Mouse (Mus musculus) kidney, adult 2 months (tissue): ENCODE data around the gene Ehmt2. TPM values are rescaled to one million over a fixed set of nuclear protein-coding genes. Genes with fewer than 3 reads are reported as not detected.
"Not testable (repeated sequence)": the region's sequence is repeated elsewhere in the genome, so short reads cannot be mapped to it uniquely, and the experiment has no call there.

Experiments
- DNase-seq: peaks from one replicate; pipeline ENCODE4 v3.0.0; 2021
- H3K27ac ChIP-seq: fragments of 200-500 bp; 2 replicates; pipeline ENCODE4 v1.5.1; 2012; ENCODE audit warnings: low read depth, low read length, control low read depth, inconsistent platforms; ENCODE audit not compliant: insufficient read depth
- H3K27me3 ChIP-seq: fragments of 200-500 bp; replicated peaks from 2 replicates; pipeline ENCODE4 v1.6.1; 2012; ENCODE audit warnings: mild to moderate bottlenecking, moderate library complexity, low read length, inconsistent platforms; ENCODE audit not compliant: control insufficient read depth, insufficient read depth
- H3K36me3 ChIP-seq: fragments of 200-500 bp; 2 replicates; pipeline ENCODE4 v1.6.1; 2012; ENCODE audit warnings: mild to moderate bottlenecking, moderate library complexity, low read length, inconsistent platforms; ENCODE audit not compliant: control insufficient read depth, insufficient read depth
- H3K4me1 ChIP-seq: fragments of 200-500 bp; 2 replicates; pipeline ENCODE4 v1.6.1; 2011; ENCODE audit warnings: low read length; ENCODE audit not compliant: control insufficient read depth, insufficient read depth
- H3K4me3 ChIP-seq: fragments of 200-500 bp; 2 replicates; pipeline ENCODE4 v1.5.1; 2011; ENCODE audit warnings: mild to moderate bottlenecking, low read depth, low read length, control low read depth; ENCODE audit not compliant: insufficient read depth
- CTCF ChIP-seq: fragments of 200-500 bp; conservative IDR thresholded peaks from 2 replicates; pipeline ENCODE4 v1.5.1; 2011; ENCODE audit warnings: low read depth, mild to moderate bottlenecking, control low read depth, low read length, moderate library complexity, mixed read lengths; ENCODE audit not compliant: insufficient read depth, insufficient read length
- POLR2A ChIP-seq: fragments of 200-500 bp; IDR thresholded peaks from one replicate; pipeline ENCODE4 v1.6.1; 2011; ENCODE audit warnings: low read depth, low read length, control low read depth
- WGBS: fragments of 180-500 bp; shearing (Covaris S2); methylation state at CpG from one replicate; pipeline ENCODE4 v1.1.7; 2018; 5-methylcytosine and 5-hydroxymethylcytosine counted together
- polyA plus RNA-seq: library from polyadenylated mRNA; depleted of rRNA; stranded (reverse); fragments of >200 nt; gene quantifications from 2 replicates; pipeline ENCODE4 v1.2.3, GENCODE M21; 2012; rRNA removed

Ehmt2 gene
- polyA plus RNA-seq, 1 experiment, result 134 TPM

- not testable (repeated sequence) for H3K4me1 ChIP-seq, H3K36me3 ChIP-seq, H3K27me3 ChIP-seq
- Histone ChIP-seq H3K4me3 (peak within 1 kb of the TSS; percentile 68), H3K27ac (peak within 1 kb of the TSS; percentile 98)
- peak; percentile 96 for DNase-seq
- WGBS, result under 1% methylated on average over 29 of the region's 32 CpGs
- peak; percentile 51 for TF ChIP-seq POLR2A
These were observed 61.0 kb downstream of the Ehmt2 start, which contains the start of gene Hspa1b for GRCm38 (mm10) chr17:34959130-34959778. Gene Hspa1b, minus strand, starts transcription at chr17:34959238.

- 7% methylated on average over 12 of the region's 12 CpGs for WGBS
- H3K4me1 ChIP-seq, result peaks cover 6% of the 10 kb centered on the region; the same call in 1 of the 2 replicates
- TF ChIP-seq CTCF, result no peak
- no peak for TF ChIP-seq POLR2A
- H3K4me3 ChIP-seq, result peak overlapping the region; percentile 24
- H3K36me3 ChIP-seq, result no peaks in the 10 kb centered on the region
- no peaks in the 10 kb centered on the region for H3K27me3 ChIP-seq
- peak overlapping the region; percentile 98 for H3K27ac ChIP-seq
- DNase-seq, result peak; percentile 84
These were observed 61.7 kb downstream of the Ehmt2 start for GRCm38 (mm10) chr17:34959881-34960515.

- H3K27me3 ChIP-seq, result no peaks in the 10 kb centered on the region
- peak overlapping the region; percentile 83; the same call in 1 of the 2 replicates for H3K27ac ChIP-seq
- TF ChIP-seq POLR2A (no peak), CTCF (no peak)
- peaks cover 9% of the 10 kb centered on the region; the same call in 1 of the 2 replicates for H3K4me1 ChIP-seq
- no peaks in the 10 kb centered on the region for H3K36me3 ChIP-seq
- no peak overlapping the region for H3K4me3 ChIP-seq
- peak; percentile 60 for DNase-seq
These were observed 62.6 kb downstream of the Ehmt2 start for GRCm38 (mm10) chr17:34960702-34961493.

- TF ChIP-seq POLR2A, result no peak
- no peak for TF ChIP-seq CTCF
- Histone ChIP-seq H3K27ac (peak overlapping the region; percentile 83), H3K27me3 (no peaks in the 10 kb centered on the region), H3K36me3 (no peaks in the 10 kb centered on the region), H3K4me1 (peaks cover 9% of the 10 kb centered on the region; the same call in 1 of the 2 replicates), H3K4me3 (no peak overlapping the region)
- 45% methylated on average over 3 of the region's 3 CpGs for WGBS
- no peak for DNase-seq
These were observed 63.9 kb downstream of the Ehmt2 start for GRCm38 (mm10) chr17:34962125-34962524.

GRCm38 (mm10) chr17:34962841-34963240 is 64.6 kb downstream of the Ehmt2 start:
- no peak for TF ChIP-seq CTCF
- TF ChIP-seq POLR2A, result no peak
- Histone ChIP-seq H3K36me3 (no peaks in the 10 kb centered on the region), H3K27ac (0 out of 2 replicates have a peak overlapping the region, but pooled peaks have one; percentile 39), H3K4me1 (peaks cover 9% of the 10 kb centered on the region; the same call in 1 of the 2 replicates), H3K4me3 (no peak overlapping the region), H3K27me3 (no peaks in the 10 kb centered on the region)
- DNase-seq, result no peak
- 82% methylated on average over 1 of the region's 1 CpGs for WGBS

Other genes starting within 250 kb of the Ehmt2 start
- 5.5 and 8.5 TPM in 2 replicates for gene Tnxb, start 227.9 kb upstream of the Ehmt2 start, polyA plus RNA-seq
- gene C4b, start 154.6 kb upstream of the Ehmt2 start, polyA plus RNA-seq, result 4.7 and 6.8 TPM in 2 replicates
- 0.23 and 29.2 TPM in 2 replicates for gene Cyp21a1, start 93.9 kb upstream of the Ehmt2 start, polyA plus RNA-seq
- gene Stk19, start 61.5 kb upstream of the Ehmt2 start, polyA plus RNA-seq, result 35.7 and 36.7 TPM in 2 replicates
- 52.6 and 59.2 TPM in 2 replicates for gene Dxo, start 61.5 kb upstream of the Ehmt2 start, polyA plus RNA-seq
- gene Skiv2l, start 48.3 kb upstream of the Ehmt2 start, polyA plus RNA-seq, result 58.2 and 69.5 TPM in 2 replicates
- gene Nelfe, start 48.1 kb upstream of the Ehmt2 start, polyA plus RNA-seq, result 24.2 and 26.2 TPM in 2 replicates
- 191 and 199 TPM in 2 replicates for gene Cfb, start 36.0 kb upstream of the Ehmt2 start, polyA plus RNA-seq
- gene Zbtb12, start 19.0 kb upstream of the Ehmt2 start, polyA plus RNA-seq, result 9.4 and 10.8 TPM in 2 replicates
- gene Gm20547, start 16.4 kb upstream of the Ehmt2 start, polyA plus RNA-seq, result 0.05 TPM in 1 of 2 replicates, not detected in the other
- gene C2, start 204 bp upstream of the Ehmt2 start, polyA plus RNA-seq, result 62.9 and 73.4 TPM in 2 replicates
- gene Slc44a4, start 16.0 kb downstream of the Ehmt2 start, polyA plus RNA-seq, result 73.5 and 88.1 TPM in 2 replicates
- 448 and 498 TPM in 2 replicates for gene Neu1, start 32.8 kb downstream of the Ehmt2 start, polyA plus RNA-seq
- 38.8 and 56.5 TPM in 2 replicates for gene Hspa1b, start 60.8 kb downstream of the Ehmt2 start, polyA plus RNA-seq
- gene Gm20481, start 71.4 kb downstream of the Ehmt2 start, polyA plus RNA-seq, result not detected in 2 replicates
- 23.4 and 31.5 TPM in 2 replicates for gene Hspa1a, start 73.7 kb downstream of the Ehmt2 start, polyA plus RNA-seq
- 0.33 and 0.58 TPM in 2 replicates for gene Hspa1l, start 74.2 kb downstream of the Ehmt2 start, polyA plus RNA-seq
- 70.2 and 88.2 TPM in 2 replicates for gene Lsm2, start 83.4 kb downstream of the Ehmt2 start, polyA plus RNA-seq
- gene Vars, start 102.5 kb downstream of the Ehmt2 start, polyA plus RNA-seq, result 52.5 and 64.5 TPM in 2 replicates
- gene Vwa7, start 118.1 kb downstream of the Ehmt2 start, polyA plus RNA-seq, result 0.80 and 0.89 TPM in 2 replicates
- 0.69 and 0.77 TPM in 2 replicates for gene Sapcd1, start 129.5 kb downstream of the Ehmt2 start, polyA plus RNA-seq
- 1.6 and 2.4 TPM in 2 replicates for gene Msh5, start 148.3 kb downstream of the Ehmt2 start, polyA plus RNA-seq
- gene Clic1, start 151.5 kb downstream of the Ehmt2 start, polyA plus RNA-seq, result 105 and 117 TPM in 2 replicates
- 37.7 and 41.0 TPM in 2 replicates for gene Ddah2, start 160.6 kb downstream of the Ehmt2 start, polyA plus RNA-seq
- 0.13 and 0.16 TPM in 2 replicates for gene Ly6g6c, start 166.9 kb downstream of the Ehmt2 start, polyA plus RNA-seq
- 0.46 and 0.66 TPM in 2 replicates for gene Mpig6b, start 167.7 kb downstream of the Ehmt2 start, polyA plus RNA-seq
- 2.1 and 2.5 TPM in 2 replicates for gene Ly6g6e, start 178.4 kb downstream of the Ehmt2 start, polyA plus RNA-seq
- 8.1 and 8.9 TPM in 2 replicates for gene Ly6g6d, start 179.6 kb downstream of the Ehmt2 start, polyA plus RNA-seq
- gene Ly6g6f, start 187.1 kb downstream of the Ehmt2 start, polyA plus RNA-seq, result not detected in 2 replicates
- gene Abhd16a, start 190.8 kb downstream of the Ehmt2 start, polyA plus RNA-seq, result 156 and 217 TPM in 2 replicates
- gene Ly6g5c, start 209.8 kb downstream of the Ehmt2 start, polyA plus RNA-seq, result not detected in 2 replicates
- 0.81 and 1.0 TPM in 2 replicates for gene Ly6g5b, start 217.0 kb downstream of the Ehmt2 start, polyA plus RNA-seq
- gene Gpank1, start 223.0 kb downstream of the Ehmt2 start, polyA plus RNA-seq, result 15.1 and 15.5 TPM in 2 replicates
- 434 and 474 TPM in 2 replicates for gene Csnk2b, start 223.6 kb downstream of the Ehmt2 start, polyA plus RNA-seq
- gene D17H6S53E, start 227.9 kb downstream of the Ehmt2 start, polyA plus RNA-seq, result 10.7 and 12.9 TPM in 2 replicates
- gene Apom, start 233.6 kb downstream of the Ehmt2 start, polyA plus RNA-seq, result 138 and 157 TPM in 2 replicates
- gene Bag6, start 236.7 kb downstream of the Ehmt2 start, polyA plus RNA-seq, result 145 and 160 TPM in 2 replicates